Mouse (Mus musculus): ENCODE measurements around the gene Zfyve27. TPM values are rescaled to one million over a fixed set of nuclear protein-coding genes. Genes with fewer than 3 reads are reported as not detected.

Gene Zfyve27
- total and polyA plus RNA-seq, 3 experiments: 27.0 to 40.2 TPM; not detected in 1

DNA sequence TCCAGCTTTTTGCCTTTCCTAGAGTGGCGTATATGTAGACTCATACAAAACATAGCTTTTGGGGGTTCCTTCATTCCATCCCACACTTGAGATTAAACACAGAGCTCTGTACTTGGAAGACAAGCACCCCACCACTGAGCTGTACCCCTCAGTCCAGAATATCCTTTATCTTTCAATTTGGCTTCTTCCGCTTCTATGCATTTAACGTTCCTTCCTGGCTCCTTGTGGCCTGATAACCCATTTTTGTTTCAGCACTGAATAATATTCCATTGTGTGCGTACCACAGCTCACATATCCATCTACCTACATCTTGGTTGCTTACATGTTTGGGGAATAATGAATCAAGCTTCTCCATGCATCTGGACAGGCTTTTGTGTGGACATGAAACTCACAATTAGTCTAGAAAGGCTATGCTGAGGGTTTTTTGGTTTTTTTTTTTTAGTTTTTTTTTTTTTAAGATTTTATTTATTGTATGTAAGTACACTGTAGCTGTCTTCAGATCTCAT, 26.5 kb upstream of the Zfyve27 start (continued):
- TF ChIP-seq ZNF384 (IDR thresholded peaks at IDR 0.05; ENCODE audit: low read depth, low read length) (peak; percentile 75), E2F4 (IDR thresholded peaks at IDR 0.05; ENCODE audit: borderline replicate concordance, low read depth, low read length) (no peak), MYB (IDR thresholded peaks at IDR 0.05; ENCODE audit: low read depth, low read length) (no peak), UBTF (IDR thresholded peaks at IDR 0.05; ENCODE audit: borderline replicate concordance, insufficient read depth, low read depth, low read length) (no peak), GATA1 (IDR thresholded peaks at IDR 0.05; ENCODE audit: low read depth, low read length) (peak; percentile 79), BHLHE40 (IDR thresholded peaks at IDR 0.05; ENCODE audit: borderline replicate concordance, low read depth, low read length) (no peak), GABPA (IDR thresholded peaks at IDR 0.05; ENCODE audit: low read depth, low read length) (no peak), MYC (IDR thresholded peaks at IDR 0.05; ENCODE audit: low read depth, low read length) (no peak), USF1 (IDR thresholded peaks at IDR 0.05; ENCODE audit: low read depth, low read length) (no peak), TAL1 (IDR thresholded peaks at IDR 0.05; ENCODE audit: low read length) (peak; percentile 20), KAT2A (conservative IDR thresholded peaks at IDR 0.05; ENCODE audit: low read depth, low read length) (no peak), POLR2A (IDR thresholded peaks at IDR 0.05; ENCODE audit: control insufficient read depth in 1 of 2, insufficient read depth in 1 of 2, low read depth in 1 of 2, low read length in 2 of 2, poor library complexity in 1 of 2) (no peak)

DNA sequence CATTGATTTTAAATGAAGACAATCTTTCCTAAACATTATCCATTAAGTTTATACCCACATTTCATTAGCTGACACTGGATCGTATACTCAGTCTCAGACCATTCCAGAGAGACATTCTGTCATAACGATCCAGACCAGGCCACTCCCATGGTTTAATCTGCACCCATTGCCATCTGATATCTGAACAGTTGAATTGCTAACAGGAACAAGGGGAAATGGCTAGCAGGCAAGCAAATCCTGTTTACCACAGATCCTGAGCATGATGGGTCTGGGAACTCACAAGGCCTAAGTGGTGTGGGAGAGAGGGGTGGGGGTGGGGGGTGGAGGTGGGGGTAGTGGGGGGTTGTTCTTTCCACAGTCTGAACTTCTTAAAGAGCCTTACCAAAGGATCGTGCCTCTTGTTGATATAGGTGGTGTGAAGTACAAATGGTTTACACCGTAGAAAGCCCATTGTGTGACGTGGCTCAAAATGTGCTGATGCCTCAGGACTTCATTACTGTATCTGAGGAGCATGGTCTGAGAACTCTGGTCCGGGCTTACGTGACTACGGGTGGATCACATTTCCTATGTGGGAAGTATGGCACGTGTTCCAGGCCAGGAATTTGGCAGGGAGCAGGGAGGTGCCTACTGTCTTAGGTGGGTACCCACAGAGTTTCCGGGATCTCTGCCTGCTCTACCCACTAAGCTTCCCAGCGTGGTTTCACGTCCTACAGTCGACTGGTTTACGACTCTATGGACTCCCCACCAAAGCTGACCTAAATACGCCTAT, 25.1 kb upstream of the Zfyve27 start:
- TF ChIP-seq ETS1 (IDR thresholded peaks at IDR 0.05; ENCODE audit: low read depth, low read length) (peak; percentile 53), HCFC1 (IDR thresholded peaks at IDR 0.05; ENCODE audit: low read depth, low read length) (no peak), GATA1 (IDR thresholded peaks at IDR 0.05; ENCODE audit: low read depth, low read length) (peak; percentile 67), MAFK (IDR thresholded peaks at IDR 0.05; ENCODE audit: borderline replicate concordance, low read depth, low read length) (no peak), EP300 (IDR thresholded peaks at IDR 0.05; ENCODE audit: low read depth in 1 of 2, low read length in 2 of 2) (peak; percentile 49 to 56; a peak in 3 of 4 replicates), TCF12 (IDR thresholded peaks at IDR 0.05; ENCODE audit: low read depth, low read length) (0 out of 2 replicates have a peak, but pooled peaks have one; percentile 18), ELF1 (IDR thresholded peaks at IDR 0.05; ENCODE audit: low read depth, low read length) (peak; percentile 21; the same call in 1 of the 2 replicates)
- H3K4me1 ChIP-seq (ENCODE audit: control insufficient read depth in 1 of 2, insufficient read depth in 2 of 2, low read length in 2 of 2): peaks cover 28 to 50% of the 10 kb centered on the region in 2 experiments
- no peak overlapping the region for H3K4me3 ChIP-seq (ENCODE audit: control insufficient read depth in 1 of 2, insufficient read depth in 1 of 2, low read depth in 2 of 2, low read length in 2 of 2)
- H3K36me3 ChIP-seq (ENCODE audit: control insufficient read depth in 1 of 2, insufficient read depth in 2 of 2, low read length in 2 of 2): peaks cover 0 to 49% of the 10 kb centered on the region in 2 experiments; a peak in 2 of 4 replicates
- DNase-seq (ENCODE audit: low read depth, low spot score): peak; percentile 42
- H3K9ac ChIP-seq (ENCODE audit: control insufficient read depth, low read depth, low read length, poor library complexity, severe bottlenecking): no peak overlapping the region
- no peaks in the 10 kb centered on the region for H3K27me3 ChIP-seq (ENCODE audit: control insufficient read depth in 1 of 2, insufficient read depth in 2 of 2, low read length in 2 of 2)
- no peaks in the 10 kb centered on the region for H3K9me3 ChIP-seq (replicated peaks; ENCODE audit: insufficient read depth, low read length)
- H3K79me2 ChIP-seq (ENCODE audit: control insufficient read depth, insufficient read depth, low read length, poor library complexity): no peaks in the 10 kb centered on the region
- H3K27ac ChIP-seq (ENCODE audit: control insufficient read depth, low read depth, low read length): no peak overlapping the region; the same call in 1 of the 2 replicates

Data from MEL (cell line).